Mouse (Mus musculus) testis, adult 2 months (tissue): ENCODE measurements around the gene Ccdc63.

Experiments
- CTCF ChIP-seq: fragments of 200-500 bp; IDR thresholded peaks from 2 replicates; pipeline ENCODE4 v1.5.1; 2012; ENCODE audit warnings: low read depth, mild to moderate bottlenecking, inconsistent platforms, low read length, moderate library complexity; ENCODE audit not compliant: control insufficient read depth, insufficient read depth, insufficient replicate concordance
- POLR2A ChIP-seq: fragments of 200-500 bp; IDR thresholded peaks from 2 replicates; pipeline ENCODE4 v1.6.1; 2012; ENCODE audit warnings: low read depth, mild to moderate bottlenecking, inconsistent platforms, low read length, moderate library complexity; ENCODE audit not compliant: control insufficient read depth

DNA sequence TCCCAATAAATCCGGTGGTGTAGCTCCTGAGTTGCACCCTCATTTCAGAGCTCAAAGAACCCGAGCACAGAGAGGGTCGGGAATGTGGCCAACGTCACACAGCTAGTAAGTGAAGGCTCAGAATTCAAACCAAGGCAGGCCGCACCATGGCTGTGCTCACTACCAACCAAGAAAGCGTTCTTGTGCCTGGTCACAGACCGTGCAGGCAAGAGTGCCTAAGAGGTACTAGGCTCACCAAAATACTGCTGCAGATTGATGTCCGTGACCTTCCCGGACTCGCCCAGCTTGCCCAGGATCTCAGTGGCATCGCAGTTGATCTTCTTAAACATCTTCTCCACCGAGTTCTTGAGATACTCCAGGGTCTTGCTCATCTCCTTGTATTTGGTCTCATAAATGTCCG is 30.0 kb downstream of the Ccdc63 start:
- no peak for TF ChIP-seq CTCF
- TF ChIP-seq POLR2A = no peak
